Mouse (Mus musculus) midbrain, embryonic 10.5 days (tissue): Measurements from ENCODE around the gene Slx4ip. TPM values are rescaled to one million over a fixed set of nuclear protein-coding genes. Genes with fewer than 3 reads are reported as not detected.
"Not testable (repeated sequence)": the region's sequence is repeated elsewhere in the genome, so short reads cannot be mapped to it uniquely, and the experiment has no call there.

Source experiments
- DNase-seq: peaks from one replicate; pipeline ENCODE4 v3.0.0-alpha.2; 2017; ENCODE audit warnings: low spot score
- H3K27ac ChIP-seq: fragments of 300-500 bp; sonication (generic); replicated peaks from 2 replicates; pipeline ENCODE4 v1.5.1; 2016; ENCODE audit warnings: mild to moderate bottlenecking
- H3K27me3 ChIP-seq: fragments of 300-500 bp; sonication (generic); 2 replicates; pipeline ENCODE4 v1.6.1; 2016; ENCODE audit warnings: low read depth, mild to moderate bottlenecking; ENCODE audit not compliant: poor library complexity, severe bottlenecking
- H3K36me3 ChIP-seq: fragments of 300-500 bp; sonication (generic); 2 replicates; pipeline ENCODE4 v1.6.1; 2016; ENCODE audit warnings: mild to moderate bottlenecking, moderate library complexity
- H3K4me1 ChIP-seq: fragments of 300-500 bp; sonication (generic); 2 replicates; pipeline ENCODE4 v1.6.1; 2016
- H3K4me3 ChIP-seq: fragments of 300-500 bp; sonication (generic); 2 replicates; pipeline ENCODE4 v1.5.1; 2016; ENCODE audit warnings: mild to moderate bottlenecking, moderate library complexity
- H3K9me3 ChIP-seq: fragments of 300-500 bp; sonication (generic); replicated peaks from 2 replicates; pipeline ENCODE4 v1.6.1; 2016; ENCODE audit warnings: mild to moderate bottlenecking
- WGBS: fragments of 180-500 bp; shearing (Covaris S2); methylation state at CpG from one replicate; pipeline ENCODE4 v1.1.7; 2016; 5-methylcytosine and 5-hydroxymethylcytosine counted together
- polyA plus RNA-seq: library from polyadenylated mRNA; unstranded; fragments of >200 nt; fragmentation: Nextera tagmentation; extraction: Ambion mirVana; gene quantifications from 2 replicates; pipeline ENCODE4 v1.2.1, GENCODE M21; 2016

Gene Slx4ip
- 9.8 and 10.7 TPM in 2 replicates for polyA plus RNA-seq

- peaks cover 21% of the 10 kb centered on the region for H3K4me1 ChIP-seq
- peak within 1 kb of the TSS; percentile 96 for H3K27ac ChIP-seq
- no peaks in the 10 kb centered on the region for H3K36me3 ChIP-seq
- WGBS = under 1% methylated on average over 49 of the region's 49 CpGs
- DNase-seq = peak; percentile 99
- peak within 1 kb of the TSS; percentile 81 for H3K4me3 ChIP-seq
- H3K9me3 ChIP-seq = no peaks in the 10 kb centered on the region
- no peaks in the 10 kb centered on the region for H3K27me3 ChIP-seq
These were observed at the start of gene Slx4ip, which contains the start of the genes AL731706.1 and Mkks for GRCm38 (mm10) chr2:136891068-136891950. TSS of gene Slx4ip (plus strand) at chr2:136891218. TSS of gene AL731706.1 (minus strand) at chr2:136891389. TSS of gene Mkks (minus strand) at chr2:136891389.

DNA sequence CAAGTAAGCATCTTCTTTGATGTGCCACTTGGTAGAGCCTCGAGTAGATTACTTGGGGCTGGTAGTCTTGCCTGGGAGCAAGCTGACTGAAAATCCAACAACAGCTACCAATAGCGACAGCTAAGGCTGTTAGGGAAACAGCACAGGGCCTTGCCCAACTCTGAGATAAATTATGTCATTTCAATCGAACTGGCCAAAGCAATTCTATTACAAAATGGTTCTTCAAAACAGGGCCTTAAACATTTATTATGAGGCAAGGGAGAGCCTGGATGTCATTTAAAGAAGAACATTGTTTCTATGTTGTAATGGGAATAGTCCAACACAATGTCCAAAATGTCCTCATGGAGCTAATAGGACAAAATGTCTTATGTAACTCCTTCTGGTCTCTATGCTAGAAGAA is 40.7 kb upstream of the Slx4ip start:
- Histone ChIP-seq H3K27ac (no peak overlapping the region), H3K36me3 (no peaks in the 10 kb centered on the region), H3K9me3 (no peaks in the 10 kb centered on the region), H3K4me1 (peaks cover 27% of the 10 kb centered on the region), H3K4me3 (no peak overlapping the region), H3K27me3 (peaks cover 8% of the 10 kb centered on the region; the same call in 1 of the 2 replicates)
- WGBS = 81% methylated on average over 3 of the region's 3 CpGs
- no peak for DNase-seq

- peaks cover 33% of the 10 kb centered on the region for H3K4me1 ChIP-seq
- H3K36me3 ChIP-seq = no peaks in the 10 kb centered on the region
- DNase-seq = peak; percentile 48
- H3K27me3 ChIP-seq = peaks cover 24% of the 10 kb centered on the region
- 18% methylated on average over 5 of the region's 5 CpGs for WGBS
- H3K4me3 ChIP-seq = no peak overlapping the region
- no peaks in the 10 kb centered on the region for H3K9me3 ChIP-seq
- peak overlapping the region; percentile 76 for H3K27ac ChIP-seq
These were observed 36.3 kb upstream of the Slx4ip start for GRCm38 (mm10) chr2:136854543-136855388.

GRCm38 (mm10) chr2:136885579-136885978 is 5.4 kb upstream of the Slx4ip start, which contains the start of gene AL731706.2:
TSS of gene AL731706.2 (minus strand) at chr2:136885679.
- peaks cover 49% of the 10 kb centered on the region for H3K36me3 ChIP-seq
- DNase-seq = no peak
- H3K4me3 ChIP-seq = no peak within 1 kb of the TSS
- WGBS = 93% methylated on average over 2 of the region's 2 CpGs
- no peak within 1 kb of the TSS for H3K27ac ChIP-seq
- peaks cover 6% of the 10 kb centered on the region; the same call in 1 of the 2 replicates for H3K4me1 ChIP-seq
- no peaks in the 10 kb centered on the region for H3K9me3 ChIP-seq
- no peaks in the 10 kb centered on the region for H3K27me3 ChIP-seq

DNA sequence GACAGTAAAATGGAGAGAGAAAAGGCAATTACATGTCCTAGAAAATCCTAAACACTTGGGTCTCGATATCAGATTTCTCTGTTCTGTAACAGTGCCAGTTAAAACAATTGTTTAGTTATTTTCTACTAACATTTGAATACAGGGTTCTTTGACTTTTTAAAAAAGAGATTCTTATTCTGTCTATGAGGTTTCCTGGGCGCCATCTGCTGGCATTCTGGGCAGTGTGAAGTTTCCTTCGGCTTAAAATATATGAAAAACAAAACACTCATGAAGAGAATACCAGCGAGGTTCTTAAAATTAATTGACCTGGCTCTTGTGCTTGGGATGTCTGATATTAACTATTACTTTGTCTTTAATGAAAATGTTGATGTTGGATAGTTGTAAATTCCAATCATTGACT is 4.2 kb upstream of the Slx4ip start:
- Histone ChIP-seq H3K27me3 (no peaks in the 10 kb centered on the region), H3K9me3 (no peaks in the 10 kb centered on the region), H3K36me3 (peaks cover 37% of the 10 kb centered on the region), H3K4me3 (no peak overlapping the region), H3K4me1 (peaks cover 6% of the 10 kb centered on the region; the same call in 1 of the 2 replicates), H3K27ac (no peak overlapping the region)
- no peak for DNase-seq
- WGBS = 78% methylated on average over 4 of the region's 4 CpGs

DNA sequence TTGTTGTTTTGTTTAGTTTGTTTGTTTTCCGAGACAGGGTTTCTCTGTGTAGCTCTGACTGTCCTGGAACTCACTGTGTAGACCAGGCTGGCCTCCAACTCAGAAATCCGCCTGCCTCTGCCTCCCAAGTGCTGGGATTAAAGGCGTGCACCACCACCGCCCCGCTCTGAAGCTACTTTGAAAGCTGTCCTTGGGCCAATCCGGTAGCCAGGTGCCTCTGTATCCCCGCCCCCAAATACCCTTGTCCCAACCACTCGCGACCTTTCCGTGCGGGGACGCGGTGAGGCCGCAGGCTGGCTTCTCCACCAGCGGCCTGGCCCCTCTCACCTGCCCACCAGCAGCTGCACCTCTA is 326 bp upstream of the Slx4ip start:
- Histone ChIP-seq H3K27ac (peak overlapping the region; percentile 96), H3K4me3 (peak overlapping the region; percentile 81), H3K4me1 (peaks cover 20% of the 10 kb centered on the region)
- H3K9me3 ChIP-seq, H3K36me3 ChIP-seq, H3K27me3 ChIP-seq, DNase-seq: not testable (repeated sequence)
- WGBS = 7% methylated on average over 15 of the region's 15 CpGs

DNA sequence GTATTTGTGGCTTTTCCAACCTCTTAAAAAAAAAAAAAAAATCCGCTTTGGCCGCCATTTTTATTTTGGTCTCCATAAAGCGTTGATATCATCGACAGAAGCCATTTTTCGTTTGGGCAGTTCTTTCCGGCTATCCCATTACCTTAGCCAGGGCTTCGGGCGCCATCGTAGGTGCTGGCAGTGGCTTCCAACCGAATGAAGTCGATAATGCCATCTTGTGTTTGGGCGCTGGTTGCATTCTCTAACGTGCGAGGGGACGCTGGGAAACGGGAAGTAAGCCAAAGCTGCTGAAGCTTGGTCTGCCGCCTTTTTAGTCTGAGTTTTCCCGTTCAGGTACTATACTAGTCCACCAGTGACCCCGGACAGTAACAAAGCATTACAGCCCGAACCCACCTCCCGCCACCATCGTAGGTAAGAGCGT is 943 bp downstream of the Slx4ip start:
- peak overlapping the region; percentile 81 for H3K4me3 ChIP-seq
- no peaks in the 10 kb centered on the region for H3K9me3 ChIP-seq
- H3K27ac ChIP-seq = peak overlapping the region; percentile 96
- H3K36me3 ChIP-seq = no peaks in the 10 kb centered on the region
- H3K27me3 ChIP-seq = no peaks in the 10 kb centered on the region
- DNase-seq = peak; percentile 93
- H3K4me1 ChIP-seq = peaks cover 23% of the 10 kb centered on the region
- under 1% methylated on average over 23 of the region's 23 CpGs for WGBS

DNA sequence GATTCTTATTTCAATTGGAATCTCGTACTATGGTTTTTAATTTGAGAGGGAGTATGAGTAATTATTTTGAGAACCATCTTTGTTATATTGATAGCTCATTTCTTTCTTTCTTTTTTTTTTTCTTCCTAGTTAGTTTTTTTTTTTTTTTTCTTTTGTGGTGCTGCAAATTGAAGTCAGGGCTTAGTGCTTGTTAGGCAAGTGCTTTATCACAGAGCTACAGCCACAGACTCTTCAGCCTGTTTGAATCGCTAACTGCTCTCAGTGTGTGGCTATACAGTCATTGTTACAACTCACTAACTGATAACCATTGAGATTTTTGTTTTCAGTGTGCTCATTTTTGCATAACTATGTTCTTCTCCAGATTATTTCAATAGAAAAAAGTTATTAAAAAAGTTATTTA is 3.5 kb downstream of the Slx4ip start:
- WGBS = 63% methylated on average over 2 of the region's 2 CpGs
- H3K4me1 ChIP-seq = peaks cover 28% of the 10 kb centered on the region
- no peak overlapping the region for H3K4me3 ChIP-seq
- no peak for DNase-seq
- H3K9me3 ChIP-seq = no peaks in the 10 kb centered on the region
- H3K27ac ChIP-seq = no peak overlapping the region
- H3K36me3 ChIP-seq = no peaks in the 10 kb centered on the region
- H3K27me3 ChIP-seq = no peaks in the 10 kb centered on the region

DNA sequence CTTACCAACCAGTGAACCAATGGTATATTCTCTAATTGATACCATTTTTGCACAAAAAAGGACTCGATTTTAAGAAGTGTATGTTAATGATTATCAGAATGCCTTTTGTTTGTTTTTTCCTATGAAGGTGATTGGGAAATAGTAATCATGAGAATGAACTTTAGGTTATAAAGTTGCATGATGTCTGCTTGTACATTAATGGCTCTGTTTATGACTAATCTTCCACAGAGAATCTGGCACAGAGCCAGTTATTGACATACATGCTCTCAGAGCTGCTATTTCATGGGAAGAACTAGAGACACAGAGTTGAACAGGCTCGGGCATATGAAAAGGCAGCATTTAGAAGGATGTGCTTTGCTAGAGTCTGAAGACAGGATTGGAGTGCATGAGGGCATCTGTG is 5.1 kb downstream of the Slx4ip start:
- Histone ChIP-seq H3K4me1 (peaks cover 23% of the 10 kb centered on the region), H3K36me3 (no peaks in the 10 kb centered on the region), H3K4me3 (no peak overlapping the region), H3K9me3 (no peaks in the 10 kb centered on the region), H3K27me3 (no peaks in the 10 kb centered on the region), H3K27ac (no peak overlapping the region)
- WGBS = 95% methylated on average over 2 of the region's 2 CpGs
- DNase-seq = no peak

GRCm38 (mm10) chr2:136908596-136908995 is 17.6 kb downstream of the Slx4ip start:
- no peak overlapping the region for H3K4me3 ChIP-seq
- peaks cover 12% of the 10 kb centered on the region for H3K36me3 ChIP-seq
- H3K9me3 ChIP-seq = no peaks in the 10 kb centered on the region
- no peak for DNase-seq
- WGBS = 84% methylated on average over 3 of the region's 3 CpGs
- peaks cover 37% of the 10 kb centered on the region for H3K4me1 ChIP-seq
- H3K27ac ChIP-seq = no peak overlapping the region
- no peaks in the 10 kb centered on the region for H3K27me3 ChIP-seq

- Histone ChIP-seq H3K4me3 (no peak overlapping the region), H3K36me3 (peaks cover 12% of the 10 kb centered on the region), H3K4me1 (peaks cover 41% of the 10 kb centered on the region), H3K9me3 (no peaks in the 10 kb centered on the region), H3K27ac (no peak overlapping the region; the same call in 1 of the 2 replicates), H3K27me3 (no peaks in the 10 kb centered on the region)
- WGBS = 65% methylated on average over 2 of the region's 2 CpGs
- DNase-seq = no peak
These were observed 18.3 kb downstream of the Slx4ip start for GRCm38 (mm10) chr2:136909298-136909697.

DNA sequence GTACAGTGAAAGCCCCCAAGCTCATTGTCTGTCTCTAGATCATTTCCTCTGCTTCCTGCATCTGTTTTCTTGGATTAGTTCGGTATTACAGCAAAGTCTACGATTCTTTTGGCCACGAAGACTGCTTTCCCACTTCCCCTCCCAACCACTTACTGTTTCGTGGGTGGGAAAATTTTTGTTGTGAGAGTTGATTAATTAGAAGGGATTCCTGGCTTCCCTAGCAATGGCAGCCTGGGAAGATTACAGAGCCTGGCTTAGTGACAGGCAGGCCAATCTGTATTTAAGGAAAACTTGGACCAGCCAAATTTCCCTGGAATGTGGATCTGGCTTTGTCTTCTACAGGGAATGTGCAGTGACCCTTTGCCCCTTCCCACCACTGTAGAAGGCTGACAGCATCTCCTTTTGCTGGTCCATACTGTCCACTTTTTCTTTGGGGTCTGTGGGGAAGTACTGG is 21.0 kb downstream of the Slx4ip start:
- H3K9me3 ChIP-seq = no peaks in the 10 kb centered on the region
- peaks cover 48% of the 10 kb centered on the region for H3K4me1 ChIP-seq
- DNase-seq = peak; percentile 29
- H3K27ac ChIP-seq = peak overlapping the region; percentile 72
- no peaks in the 10 kb centered on the region for H3K36me3 ChIP-seq
- no peaks in the 10 kb centered on the region for H3K27me3 ChIP-seq
- 19% methylated on average over 4 of the region's 4 CpGs for WGBS
- no peak overlapping the region for H3K4me3 ChIP-seq
